Mouse (Mus musculus) erythroid progenitor cell, adult 5-6 weeks (primary cell): ENCODE results near the gene Gm27027. TPM values are rescaled to one million over a fixed set of nuclear protein-coding genes. Genes with fewer than 3 reads are reported as not detected.

Source experiments
- ATAC-seq: replicated peaks from 2 replicates; pipeline ENCODE4 v1.8.0; 2016; ENCODE audit warnings: moderate number of reproducible peaks, mild to moderate bottlenecking, moderate TSS enrichment, inconsistent platforms; ENCODE audit not compliant: poor library complexity, low FRiP score, severe bottlenecking
- total RNA-seq, 2 experiments: library from RNA; stranded (forward) in 1 of 2; stranded (reverse) in 1 of 2; fragments of 150-400 nt in 1 of 2; fragments of 186-747, 209-891 nt in 1 of 2; gene quantifications; 2 replicates each; pipeline versions ENCODE4 v1.2.3 to v1.2.4; 2015 to 2017; ENCODE audit warnings: low replicate concordance in 2 of 2

The Gm27027 gene
- total RNA-seq (2015; ENCODE audit: low replicate concordance) (not detected in 2 replicates), total RNA-seq (2017; ENCODE audit: low replicate concordance) (not detected in 2 replicates)

GRCm38 (mm10) chr2:93996254-93996653 is at the start of gene Gm27027:
Gm27027 (minus strand) TSS chr2:93996354.
- ATAC-seq, result no peak

- no peak for ATAC-seq
Observed at GRCm38 (mm10) chr2:94045411-94046090, 49.4 kb upstream of the Gm27027 start.

- ATAC-seq, result no peak
Observed at GRCm38 (mm10) chr2:94044174-94044573, 48.0 kb upstream of the Gm27027 start.

GRCm38 (mm10) chr2:94043662-94044061 is 47.5 kb upstream of the Gm27027 start:
- ATAC-seq, result no peak

- no peak for ATAC-seq
Observed at GRCm38 (mm10) chr2:94042461-94042860, 46.3 kb upstream of the Gm27027 start.

- no peak for ATAC-seq
Observed at GRCm38 (mm10) chr2:94040391-94041125, 44.4 kb upstream of the Gm27027 start.

- no peak for ATAC-seq
Observed at GRCm38 (mm10) chr2:94035428-94036331, 39.5 kb upstream of the Gm27027 start.

- no peak for ATAC-seq
Observed at GRCm38 (mm10) chr2:94030602-94031001, 34.4 kb upstream of the Gm27027 start.

- ATAC-seq, result no peak
Observed at GRCm38 (mm10) chr2:94024637-94025036, 28.5 kb upstream of the Gm27027 start.

GRCm38 (mm10) chr2:94010335-94011291 is 14.5 kb upstream of the Gm27027 start, which contains the start of gene Alkbh3:
Alkbh3 (minus strand) TSS chr2:94010807.
- ATAC-seq, result peak; percentile 93

- peak; percentile 62; the same call in 1 of the 2 replicates for ATAC-seq
Observed at GRCm38 (mm10) chr2:94002331-94002730, 6.2 kb upstream of the Gm27027 start.

- ATAC-seq, result no peak
Observed at GRCm38 (mm10) chr2:94001918-94002317, 5.8 kb upstream of the Gm27027 start.

- ATAC-seq, result no peak
Observed at GRCm38 (mm10) chr2:94001411-94001810, 5.3 kb upstream of the Gm27027 start.

- no peak for ATAC-seq
Observed at GRCm38 (mm10) chr2:93992810-93993209, 3.3 kb downstream of the Gm27027 start.

- ATAC-seq, result no peak
Observed at GRCm38 (mm10) chr2:93992259-93992658, 3.9 kb downstream of the Gm27027 start.

GRCm38 (mm10) chr2:93991336-93991735 is 4.8 kb downstream of the Gm27027 start:
- no peak for ATAC-seq

- no peak for ATAC-seq
Observed at GRCm38 (mm10) chr2:93988440-93988839, 7.7 kb downstream of the Gm27027 start.

- ATAC-seq, result no peak
Observed at GRCm38 (mm10) chr2:93982457-93983235, 13.5 kb downstream of the Gm27027 start.
